Mouse (Mus musculus) cerebellum, adult 2 months (tissue): Measurements from ENCODE around the gene Birc2.

Experiments used
- CTCF ChIP-seq: fragments of 200-500 bp; IDR thresholded peaks from 2 replicates; pipeline ENCODE4 v1.5.1; 2011; ENCODE audit warnings: low read depth, mild to moderate bottlenecking, control low read depth, low read length, moderate library complexity, borderline replicate concordance; ENCODE audit not compliant: insufficient read depth
- POLR2A ChIP-seq: fragments of 200-500 bp; IDR thresholded peaks from 2 replicates; pipeline ENCODE4 v1.6.1; 2011; ENCODE audit warnings: low read length, control low read depth, borderline replicate concordance; ENCODE audit not compliant: insufficient read depth

DNA sequence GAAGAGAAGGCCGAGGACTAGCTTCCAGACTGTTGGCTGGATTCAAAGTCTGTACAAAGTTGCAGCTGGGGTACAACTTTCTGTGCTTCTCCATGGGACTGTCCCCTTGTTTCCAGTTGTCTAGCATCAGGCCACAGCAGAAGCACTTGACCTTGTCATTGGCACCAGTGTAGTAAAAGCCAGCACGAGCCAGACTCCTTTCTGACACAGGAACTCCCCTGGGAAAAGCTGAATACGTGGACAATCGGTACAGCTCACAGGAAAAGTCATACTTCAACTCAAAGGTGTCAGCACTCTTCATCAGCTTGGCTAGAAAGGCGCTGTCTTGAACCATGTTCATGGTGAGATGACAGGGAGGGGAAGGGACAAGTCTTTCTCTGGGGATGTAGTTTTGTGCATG is 24.1 kb upstream of the Birc2 start:
- TF ChIP-seq CTCF (no peak), POLR2A (no peak)
